Mouse (Mus musculus) bone marrow macrophage, adult 2 months (primary cell): Measurements from ENCODE around the gene Pacrg.

ENCODE experiments used
- CTCF ChIP-seq: IDR thresholded peaks from 2 replicates; pipeline ENCODE4 v1.5.1; 2012; ENCODE audit warnings: low read depth, mild to moderate bottlenecking, low read length, moderate library complexity
- POLR2A ChIP-seq: IDR thresholded peaks from 2 replicates; pipeline ENCODE4 v1.6.1; 2012; ENCODE audit warnings: mild to moderate bottlenecking, low read depth, low read length, borderline replicate concordance

DNA sequence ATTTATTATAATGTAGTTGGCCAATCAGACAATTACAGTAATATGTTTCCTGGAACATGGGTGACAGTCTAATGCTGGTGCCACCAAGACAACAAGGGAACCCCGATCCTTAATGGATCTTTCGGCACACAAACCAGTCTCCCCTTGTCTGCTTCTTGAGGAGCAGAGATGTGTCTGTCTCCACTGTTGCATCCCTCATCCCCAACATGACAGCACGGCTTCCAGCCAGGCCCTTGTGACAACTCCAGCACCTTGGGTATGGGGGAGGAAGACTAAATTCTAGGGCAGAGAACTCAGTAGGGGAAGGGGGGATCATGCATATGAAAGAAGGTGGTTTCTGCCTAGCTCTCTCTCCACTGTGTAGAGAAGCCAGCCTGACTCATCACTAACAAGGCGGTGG lies 242.4 kb downstream of the Pacrg start:
- TF ChIP-seq CTCF (no peak), POLR2A (no peak)
